Mouse (Mus musculus): ENCODE data around the gene St3gal3. TPM values are rescaled to one million over a fixed set of nuclear protein-coding genes. Genes with fewer than 3 reads are reported as not detected.
A peak's percentile ranks its signal among the peaks of the same experiment; 100 is the strongest.

St3gal3 gene
- polyA plus RNA-seq, 1 experiment, result 50.9 TPM

DNA sequence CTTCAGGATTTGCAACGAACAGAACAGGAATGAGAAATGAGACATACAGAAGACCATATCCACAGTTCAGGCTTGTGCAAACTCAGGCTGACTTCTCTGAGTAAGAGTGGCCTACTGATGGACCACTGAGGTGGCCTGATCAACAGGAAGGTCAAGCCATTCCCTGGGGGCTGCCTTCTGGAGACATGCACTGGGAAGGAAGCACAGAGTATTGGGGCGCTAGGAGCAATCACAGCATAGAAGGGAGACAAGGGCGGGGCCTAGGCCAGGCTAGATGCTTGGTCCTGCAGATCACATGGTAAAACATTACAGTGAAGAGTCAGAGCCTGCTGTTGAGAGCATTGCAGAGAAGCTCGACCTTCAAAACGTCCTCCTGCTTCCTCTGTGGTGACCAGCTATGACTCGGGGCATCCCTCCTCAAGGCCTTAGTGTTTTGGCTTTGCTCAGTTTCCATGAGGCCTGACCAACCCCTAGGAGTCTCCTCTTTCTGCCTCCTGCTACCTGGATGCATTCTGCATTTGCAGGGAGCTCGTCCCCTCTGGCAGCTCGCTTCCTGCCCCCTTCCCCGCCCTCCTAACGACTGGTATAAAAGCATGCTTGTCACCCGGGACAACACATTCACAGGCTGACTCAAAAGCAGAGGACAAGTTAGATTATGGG, 74.8 kb downstream of the St3gal3 start:
- DNase-seq (ENCODE audit: extremely low spot score in 1 of 2, low spot score in 1 of 2), result no peak

DNA sequence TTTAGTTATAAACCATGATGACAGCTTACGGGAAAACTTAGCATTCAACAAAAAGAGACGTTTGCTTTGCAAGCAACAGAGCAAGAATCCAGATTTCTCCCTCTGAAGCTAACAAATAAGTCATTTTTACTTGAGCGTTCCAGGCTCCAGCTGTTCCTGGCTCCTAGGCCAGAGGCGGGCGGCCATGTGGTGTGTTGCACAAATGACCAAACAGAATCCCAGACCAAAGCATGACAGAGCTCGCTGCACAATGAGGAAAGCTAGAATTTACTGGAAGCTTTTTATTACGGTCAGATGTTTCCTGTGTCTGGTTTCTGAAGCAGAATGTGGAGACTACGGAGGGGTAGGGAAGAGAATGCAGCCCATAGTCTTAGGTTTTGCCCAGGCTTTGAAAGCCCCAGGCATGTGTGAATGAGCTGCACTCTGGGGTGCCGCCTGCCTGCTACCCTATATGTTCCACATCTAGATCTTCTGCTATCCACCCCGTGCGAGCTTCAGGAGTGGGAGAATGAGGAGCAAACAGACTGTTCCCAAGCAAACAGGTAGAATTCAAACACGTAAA, 76.5 kb downstream of the St3gal3 start:
- no peak for DNase-seq (ENCODE audit: extremely low spot score in 1 of 2, low spot score in 1 of 2)

DNA sequence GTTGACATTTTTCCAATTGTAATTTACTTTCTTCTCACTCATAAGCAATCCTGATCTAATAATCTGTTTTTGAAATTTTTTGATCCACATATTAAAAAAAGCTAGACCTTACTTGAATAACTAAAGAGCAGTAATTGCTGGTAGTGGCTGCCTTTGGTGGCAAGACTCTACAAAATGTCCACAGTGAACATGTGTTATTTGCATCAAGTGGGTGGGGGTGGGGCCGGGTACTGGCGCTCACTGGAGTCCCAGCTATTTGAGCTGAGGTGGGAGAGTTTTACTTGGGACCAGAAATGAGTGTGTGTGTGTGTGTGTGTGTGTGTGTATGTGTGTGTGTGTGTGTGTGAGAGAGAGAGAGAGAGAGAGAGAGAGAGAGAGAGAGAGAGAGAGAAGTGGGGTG, 77.6 kb downstream of the St3gal3 start:
- DNase-seq (ENCODE audit: extremely low spot score in 1 of 2, low spot score in 1 of 2), result no peak

DNA sequence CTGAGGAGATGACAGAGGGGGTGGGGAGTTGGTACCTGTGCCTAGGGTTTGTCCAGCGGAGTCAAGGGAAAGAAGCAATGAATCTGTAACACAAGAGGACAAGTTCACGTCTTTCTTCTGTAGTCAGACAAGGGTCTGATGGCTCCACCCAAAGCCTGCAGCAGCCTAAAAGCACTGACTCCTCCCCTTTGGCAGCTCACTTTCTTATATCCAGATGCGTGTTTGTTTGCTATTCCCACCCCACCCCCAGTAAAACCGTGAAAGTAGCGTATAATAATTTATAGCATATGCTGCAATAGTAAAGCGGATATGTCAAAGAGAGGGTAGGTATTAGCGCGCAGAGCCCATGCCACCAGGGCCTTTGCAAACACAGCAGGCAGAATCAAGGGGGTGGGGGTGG, 80.1 kb downstream of the St3gal3 start:
- DNase-seq (ENCODE audit: extremely low spot score in 1 of 2, low spot score in 1 of 2), result no peak

DNA sequence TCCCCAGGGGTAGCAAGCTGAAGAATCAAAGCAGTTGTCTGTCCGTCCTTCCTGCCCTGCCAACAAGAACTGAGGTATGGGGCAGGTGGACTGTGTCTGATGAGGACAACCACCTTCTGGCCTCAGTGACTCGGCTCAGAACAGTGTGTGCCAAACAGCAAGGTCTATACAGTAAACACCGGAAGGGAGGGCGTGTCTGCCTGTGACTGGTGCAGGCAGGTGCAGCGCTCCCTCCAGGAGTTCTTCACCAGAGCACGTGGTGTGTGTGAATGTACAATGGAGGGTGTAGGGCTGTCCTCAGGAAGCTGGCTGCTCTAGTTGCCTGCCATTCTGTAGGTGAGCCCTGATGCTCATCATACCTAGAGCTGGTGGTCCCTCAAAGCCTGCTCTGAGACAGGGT, 80.8 kb downstream of the St3gal3 start:
- no peak for DNase-seq (ENCODE audit: extremely low spot score in 1 of 2, low spot score in 1 of 2)

DNA sequence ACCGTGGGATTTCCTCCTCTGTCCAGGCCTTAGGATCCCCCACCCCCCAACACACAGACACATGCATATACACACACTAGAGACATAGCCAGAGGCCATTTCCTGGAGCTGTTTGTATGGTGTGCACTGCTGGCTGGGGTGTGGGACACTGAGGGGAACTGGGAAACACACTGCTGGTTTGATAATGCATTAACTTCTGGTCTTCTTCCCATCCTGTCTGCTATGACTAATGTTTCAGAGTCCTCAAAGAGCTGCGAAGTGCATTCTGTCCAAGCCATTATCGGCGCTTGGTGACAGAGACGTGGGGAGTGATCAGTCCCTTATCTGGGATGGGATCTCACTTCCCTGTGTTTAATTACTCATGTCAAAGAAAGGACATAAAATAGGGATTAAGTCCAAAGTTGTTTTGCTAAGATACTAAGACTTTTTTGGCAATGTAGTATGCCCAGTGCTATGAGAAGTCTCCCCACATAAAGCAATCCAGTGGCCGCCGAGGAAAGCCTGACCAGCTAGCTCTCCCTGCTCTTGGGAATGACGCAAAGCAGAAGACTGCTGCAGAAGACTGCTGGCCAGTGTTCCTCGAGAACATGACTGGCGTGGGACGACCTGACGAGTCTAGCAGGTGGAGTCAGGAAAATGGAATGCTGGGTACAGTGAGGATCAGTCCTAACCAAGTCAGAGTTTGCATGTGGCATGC, 85.0 kb downstream of the St3gal3 start:
- no peak for DNase-seq (ENCODE audit: extremely low spot score in 1 of 2, low spot score in 1 of 2)

DNA sequence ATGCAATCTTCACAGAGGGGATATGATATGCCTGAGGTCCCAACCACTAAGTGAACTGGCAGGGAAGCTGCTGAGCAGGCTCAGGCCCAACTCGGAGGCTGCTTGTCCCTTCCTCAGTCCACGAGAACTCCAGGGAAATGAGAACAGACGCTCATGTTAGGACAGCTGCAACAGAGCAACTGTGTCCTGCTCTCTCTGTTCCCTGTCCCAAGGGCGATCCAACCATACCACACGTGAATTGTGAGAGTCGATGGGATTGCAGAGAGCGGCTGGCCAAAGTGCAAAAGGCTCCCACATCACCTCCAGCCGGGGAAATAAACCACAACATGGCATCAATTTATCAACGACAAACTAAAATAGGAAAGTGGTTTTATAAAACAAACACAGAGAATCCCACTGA, 90.2 kb downstream of the St3gal3 start:
- DNase-seq (ENCODE audit: extremely low spot score in 1 of 2, low spot score in 1 of 2), result no peak

DNA sequence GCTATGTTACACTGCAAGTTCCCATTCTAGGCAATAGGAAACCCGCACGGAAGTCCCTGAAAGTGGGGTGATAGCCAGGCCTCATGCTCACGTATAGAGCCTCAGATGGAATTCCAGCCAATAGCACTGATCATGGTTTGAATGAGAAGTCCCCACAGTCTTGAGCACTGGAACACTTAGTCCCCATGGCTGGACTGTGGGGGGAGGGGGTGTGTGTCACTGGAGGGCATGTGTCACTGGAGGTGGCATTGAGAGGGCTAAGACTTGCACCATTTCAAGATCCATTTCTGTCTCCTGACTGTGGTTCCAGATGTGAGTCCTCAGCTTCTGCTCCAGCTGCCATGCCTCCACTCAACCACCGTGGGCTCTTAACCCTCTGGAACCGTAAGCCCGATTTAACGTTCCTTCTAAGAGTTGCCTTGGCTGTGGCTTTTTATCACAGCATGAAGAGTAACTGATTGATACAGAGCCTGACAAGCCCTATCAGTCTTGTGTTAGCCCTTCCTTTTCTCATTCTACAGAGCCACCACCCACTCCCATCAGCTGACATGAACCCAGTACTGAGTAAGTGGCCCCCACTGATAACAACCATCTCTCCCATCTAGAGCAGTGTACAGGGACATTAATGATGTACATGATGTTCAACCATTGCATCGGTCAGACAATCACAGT, 91.2 kb downstream of the St3gal3 start:
- DNase-seq (ENCODE audit: extremely low spot score in 1 of 2, low spot score in 1 of 2), result no peak

DNA sequence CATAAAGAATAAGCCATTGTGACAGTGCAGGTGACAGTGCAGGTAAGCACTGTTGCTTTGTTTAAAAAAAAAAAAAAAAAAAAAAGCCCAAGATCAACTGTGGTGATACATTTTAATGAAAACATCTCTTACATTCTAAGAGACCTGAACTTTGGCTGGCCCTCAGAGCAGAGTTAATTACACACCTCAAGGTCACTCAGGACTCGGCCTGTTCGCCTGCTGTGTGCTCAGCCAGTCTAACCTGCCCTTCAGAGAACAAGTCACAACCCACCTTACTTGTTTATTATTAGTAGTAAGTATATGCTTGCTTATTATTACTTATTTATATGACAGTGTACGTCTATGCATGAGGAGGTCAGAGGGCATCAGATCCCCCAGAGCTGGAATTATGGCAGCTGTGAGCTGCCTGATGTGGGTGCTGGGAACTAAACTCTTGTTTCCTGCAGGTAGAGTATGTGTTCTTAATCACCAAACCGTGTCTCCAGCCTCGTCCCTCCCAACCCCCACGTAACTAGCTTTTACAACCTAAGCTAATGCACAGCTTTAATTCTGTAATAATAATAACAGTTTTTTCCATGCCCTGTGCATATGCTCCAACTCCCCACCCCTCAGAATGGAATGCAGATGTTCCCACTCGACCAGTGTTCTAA, 91.9 kb downstream of the St3gal3 start:
- DNase-seq (ENCODE audit: extremely low spot score in 1 of 2, low spot score in 1 of 2), result no peak

DNA sequence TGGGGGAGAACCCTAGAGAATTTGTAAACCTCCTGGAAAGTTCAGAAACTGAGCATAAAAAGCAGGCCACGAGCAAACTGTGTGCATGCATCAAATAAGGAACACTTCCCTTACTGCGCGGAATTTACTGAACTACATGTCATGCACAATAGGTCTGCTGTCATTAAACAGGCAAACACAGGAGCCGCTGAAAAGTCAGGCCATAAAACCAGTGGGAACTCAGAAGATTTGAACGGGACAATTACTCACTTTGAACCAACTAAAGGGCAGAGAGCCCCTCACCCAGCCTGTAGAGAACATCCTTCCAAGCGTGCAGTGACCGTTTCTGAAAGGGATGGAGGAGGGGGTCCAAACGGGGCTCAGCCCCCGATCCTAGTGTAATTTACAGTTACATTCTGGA, 93.6 kb downstream of the St3gal3 start:
- DNase-seq (ENCODE audit: extremely low spot score in 1 of 2, low spot score in 1 of 2), result no peak

DNA sequence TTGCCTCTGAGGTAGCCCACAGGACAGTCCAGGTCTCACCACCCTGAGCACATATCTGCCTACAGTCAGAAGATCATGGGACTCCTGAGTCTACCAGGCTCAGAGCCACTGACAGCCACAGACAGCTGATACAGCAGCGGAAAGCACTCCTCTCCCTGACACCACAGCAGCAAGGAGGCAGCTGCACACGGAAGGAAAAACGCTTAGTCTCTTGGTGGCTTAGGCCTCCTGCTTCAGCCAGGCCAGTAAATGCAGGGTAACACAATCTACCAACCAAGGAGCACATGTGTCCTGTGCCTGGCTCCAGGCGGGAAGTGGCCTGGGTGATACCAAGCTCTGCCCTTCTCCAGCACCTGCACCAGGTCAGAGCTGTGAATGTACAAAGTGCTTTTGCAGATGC, 94.1 kb downstream of the St3gal3 start:
- DNase-seq (ENCODE audit: extremely low spot score in 1 of 2, low spot score in 1 of 2), result no peak

DNA sequence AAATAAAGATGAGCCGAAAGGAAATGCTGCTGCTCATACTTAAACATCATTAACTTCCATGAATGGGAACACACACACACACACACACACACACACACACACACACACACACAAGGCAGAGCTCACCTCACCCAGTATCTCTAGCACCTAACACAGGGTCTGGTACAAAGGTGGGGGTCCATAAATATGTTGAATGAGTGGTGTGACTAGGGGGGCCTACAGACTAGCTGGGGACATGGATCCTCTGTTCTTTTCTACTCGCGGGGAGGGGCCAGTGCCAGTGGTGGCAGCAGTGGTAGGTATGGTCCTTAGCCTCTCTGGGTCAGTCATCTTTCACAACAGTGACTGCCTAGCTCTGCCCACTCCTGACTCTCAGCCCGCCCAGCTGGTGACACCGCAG, 94.8 kb downstream of the St3gal3 start:
- DNase-seq (ENCODE audit: extremely low spot score in 1 of 2, low spot score in 1 of 2), result no peak

DNA sequence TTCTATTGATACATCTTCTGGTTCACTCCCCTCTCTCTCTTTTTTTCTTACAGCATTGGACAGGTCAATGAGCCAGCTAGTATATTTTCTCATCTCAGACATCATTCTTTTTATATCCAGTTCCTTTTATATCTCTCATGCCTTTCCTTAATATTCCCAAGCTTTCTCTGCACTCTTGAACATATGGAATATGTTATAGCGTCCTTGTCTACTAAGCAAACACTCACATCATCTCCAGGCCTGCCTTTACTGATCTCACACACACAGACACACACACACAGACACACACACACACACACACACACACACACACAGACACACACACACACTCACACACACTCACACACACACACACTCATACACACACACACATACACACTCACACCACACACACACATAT, 96.7 kb downstream of the St3gal3 start:
- DNase-seq (ENCODE audit: extremely low spot score in 1 of 2, low spot score in 1 of 2), result no peak

DNA sequence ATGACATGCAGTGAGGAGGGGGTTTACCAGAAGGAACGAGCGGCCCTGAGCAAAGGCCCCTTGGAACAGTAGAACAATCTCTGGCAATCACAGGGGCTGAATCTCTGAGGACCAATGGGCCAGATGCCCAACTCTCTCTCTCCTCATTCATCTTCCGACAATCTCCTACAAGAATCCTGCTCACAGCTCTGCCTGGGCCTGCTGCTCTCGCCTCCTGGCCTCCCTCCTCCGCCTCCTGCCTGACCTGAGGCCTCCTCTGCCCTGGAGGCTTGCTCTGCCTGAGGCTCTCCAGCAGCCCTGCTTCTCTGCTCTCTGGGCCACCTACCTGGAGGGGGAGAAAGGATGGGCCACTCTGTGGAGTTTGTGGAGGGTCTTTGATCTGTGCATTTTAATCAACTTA, 97.3 kb downstream of the St3gal3 start:
- no peak for DNase-seq (ENCODE audit: extremely low spot score in 1 of 2, low spot score in 1 of 2)

DNA sequence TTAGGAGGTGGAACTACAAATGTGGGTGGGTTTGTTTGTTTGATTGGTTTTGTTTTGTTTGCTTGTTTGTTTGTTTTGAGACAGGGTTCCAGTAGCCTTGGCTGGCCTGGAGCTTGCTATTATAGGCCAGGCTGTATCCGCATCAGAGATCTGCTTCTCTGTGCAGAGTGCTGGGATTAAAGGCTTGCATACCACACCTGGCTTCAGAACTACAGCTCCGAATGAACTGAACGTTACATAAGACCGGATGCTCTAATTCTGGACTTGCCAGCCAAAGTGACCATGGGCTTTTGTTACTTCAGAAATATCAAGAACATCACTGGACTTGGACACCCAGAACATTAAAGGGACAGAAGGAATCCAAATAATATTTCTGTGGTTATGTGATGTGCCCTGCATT, 98.2 kb downstream of the St3gal3 start:
- no peak for DNase-seq (ENCODE audit: extremely low spot score in 1 of 2, low spot score in 1 of 2)

DNA sequence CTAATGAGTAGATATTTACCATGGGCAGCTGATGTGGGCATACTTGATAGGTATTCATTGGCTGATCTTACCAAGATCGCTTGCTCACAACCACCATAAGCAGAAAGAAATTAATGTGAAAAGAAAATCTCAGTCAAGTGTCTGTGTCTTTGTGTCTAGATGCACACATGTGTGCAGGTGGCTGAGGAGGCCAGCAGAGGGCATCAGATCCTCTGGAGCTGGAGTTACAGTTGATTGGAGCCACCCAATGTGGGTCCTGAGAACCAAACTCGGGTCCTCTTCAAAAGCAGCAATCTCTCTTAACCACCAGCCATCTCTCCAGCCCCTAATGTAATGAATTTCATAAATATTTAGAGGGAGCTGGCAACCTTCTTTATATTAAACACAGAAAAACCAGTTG, 99.6 kb downstream of the St3gal3 start:
- no peak for DNase-seq (ENCODE audit: extremely low spot score in 1 of 2, low spot score in 1 of 2)

DNA sequence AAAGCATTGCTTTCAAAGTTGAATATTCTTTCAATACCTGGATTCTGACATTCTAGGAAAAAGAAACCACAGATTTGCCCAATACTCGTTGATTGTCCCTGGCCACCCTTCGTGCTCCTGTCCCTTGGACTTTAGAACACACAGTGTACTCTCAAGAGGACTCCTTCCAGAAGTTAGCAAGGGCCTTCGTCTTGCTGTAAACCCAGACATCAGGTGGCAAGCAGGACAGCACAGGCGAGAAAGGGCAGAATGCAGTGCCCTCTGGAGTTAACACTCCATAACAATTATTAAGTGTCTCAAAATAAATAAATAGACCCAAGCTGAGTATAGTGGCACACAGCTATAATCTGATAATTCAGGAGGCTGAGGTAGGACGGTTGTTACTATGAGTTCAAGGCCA, 101.7 kb downstream of the St3gal3 start:
- DNase-seq (ENCODE audit: extremely low spot score in 1 of 2, low spot score in 1 of 2), result no peak

DNA sequence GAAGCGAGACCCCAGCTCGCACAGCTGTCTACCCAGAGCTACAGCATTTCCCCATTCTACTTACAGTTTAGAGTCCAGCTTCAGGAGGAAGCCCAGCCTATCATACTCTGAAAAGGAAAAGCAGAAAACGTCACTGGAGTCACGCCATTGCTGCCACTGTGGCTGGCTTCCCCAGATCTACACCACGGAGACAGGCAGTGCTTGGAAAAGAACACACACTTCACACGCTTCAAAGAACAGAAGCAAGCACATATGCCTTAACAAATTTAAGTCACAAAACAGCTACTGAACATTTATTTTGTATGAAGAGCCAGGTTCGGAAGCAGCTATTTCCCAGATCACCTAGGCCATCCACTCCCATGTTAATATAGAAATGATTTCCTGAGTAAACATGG, 102.9 kb downstream of the St3gal3 start:
- DNase-seq (ENCODE audit: extremely low spot score in 1 of 2, low spot score in 1 of 2), result no peak

DNA sequence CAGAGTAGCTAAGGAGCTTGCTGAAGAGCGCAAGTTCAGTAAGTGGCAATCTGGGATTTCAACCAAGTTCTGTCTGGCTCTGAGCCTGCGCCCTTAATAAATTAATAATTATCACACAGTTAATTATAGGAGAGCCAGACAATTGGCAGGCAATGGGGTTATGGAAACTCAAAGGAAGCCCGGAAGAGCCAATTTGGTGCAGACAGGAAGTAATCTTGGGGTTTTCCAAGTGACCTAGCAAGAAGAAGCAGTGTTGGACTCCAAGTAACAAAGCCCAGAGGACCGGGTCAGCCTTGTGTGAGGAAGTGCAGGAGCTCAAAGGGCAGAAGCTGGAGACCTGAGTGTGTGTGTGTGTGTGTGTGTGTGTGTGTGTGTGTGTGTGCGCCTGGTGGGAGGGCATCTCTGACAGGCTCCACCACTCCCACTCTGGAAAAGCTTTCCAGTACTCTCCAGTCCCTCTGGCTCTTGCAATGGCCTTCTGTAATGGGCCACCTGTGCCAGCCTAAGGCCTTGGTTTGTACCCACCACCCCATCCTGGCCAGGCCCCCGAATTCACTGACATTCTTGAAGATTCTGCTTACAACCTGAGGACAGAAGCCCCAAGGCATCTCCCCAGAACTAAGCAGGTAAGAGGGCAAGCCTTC, 103.5 kb downstream of the St3gal3 start:
- DNase-seq (ENCODE audit: extremely low spot score in 1 of 2, low spot score in 1 of 2), result peak in 1 of 2 experiments; percentile 48

DNA sequence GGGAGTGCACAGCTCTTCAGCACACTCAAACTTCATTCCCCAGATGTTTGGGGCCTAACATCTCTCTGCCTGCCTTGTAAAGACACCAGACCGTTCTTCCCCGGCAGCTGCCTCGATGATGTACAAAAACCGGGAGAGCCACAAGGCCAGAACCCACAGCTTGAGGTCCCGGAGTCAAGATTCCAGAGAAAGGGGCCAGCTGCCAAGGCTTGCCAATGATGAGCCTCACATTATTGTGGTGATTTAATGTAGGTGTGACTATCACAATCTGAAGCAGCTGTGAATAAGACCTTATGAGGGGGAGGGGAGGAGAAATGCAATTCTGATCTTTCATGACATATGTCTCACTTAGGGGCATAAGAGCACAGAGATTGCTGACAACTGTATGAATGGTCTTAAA, 104.4 kb downstream of the St3gal3 start:
- no peak for DNase-seq (ENCODE audit: extremely low spot score in 1 of 2, low spot score in 1 of 2)

DNA sequence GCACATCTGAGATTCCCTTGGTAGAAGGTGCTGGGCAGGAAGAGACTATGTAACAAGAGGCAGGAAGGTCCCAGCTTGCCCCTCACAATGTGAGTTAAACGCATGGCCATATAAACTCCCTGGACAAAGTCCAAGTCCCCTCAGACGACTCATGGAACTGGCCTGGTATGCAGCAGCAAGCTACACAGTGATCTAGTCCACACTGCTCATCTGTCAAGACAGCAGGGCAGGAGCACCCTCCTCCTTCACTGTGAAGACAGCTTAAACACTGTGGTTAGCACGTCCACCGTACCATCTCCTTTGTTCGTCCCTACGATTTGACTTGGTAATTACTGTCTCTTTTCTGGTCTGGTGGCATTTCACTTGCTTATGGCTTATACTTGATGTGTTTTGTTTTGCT, 104.8 kb downstream of the St3gal3 start:
- no peak for DNase-seq (ENCODE audit: extremely low spot score in 1 of 2, low spot score in 1 of 2)

All from frontal cortex, adult 2 months (tissue).